Mouse (Mus musculus) midbrain, postnatal 0 days (tissue): ENCODE measurements around the gene 2810408A11Rik. TPM values are rescaled to one million over a fixed set of nuclear protein-coding genes. Genes with fewer than 3 reads are reported as not detected.

Experiments used
- ATAC-seq: fragments of 200-750 bp; cut with Nextera tagmentation; 2 replicates; pipeline ENCODE4 v1.8.0; 2017; ENCODE audit warnings: moderate number of reproducible peaks, mild to moderate bottlenecking, moderate TSS enrichment, moderate library complexity; ENCODE audit not compliant: low FRiP score
- DNase-seq: peaks from one replicate; pipeline ENCODE4 v3.0.0-alpha.2; 2015; ENCODE audit warnings: low spot score
- H3K27ac ChIP-seq: fragments of 300-500 bp; sonication (generic); 2 replicates; pipeline ENCODE4 v1.5.1; 2014; ENCODE audit warnings: low read depth, mild to moderate bottlenecking, low read length, mixed read lengths
- H3K27me3 ChIP-seq: fragments of 300-500 bp; sonication (generic); 2 replicates; pipeline ENCODE4 v1.6.1; 2014; ENCODE audit warnings: low read length, control low read depth, mixed read lengths; ENCODE audit not compliant: insufficient read depth
- H3K36me3 ChIP-seq: fragments of 300-500 bp; sonication (generic); 2 replicates; pipeline ENCODE4 v1.6.1; 2014; ENCODE audit warnings: low read length, control low read depth, mixed read lengths; ENCODE audit not compliant: insufficient read depth
- H3K4me1 ChIP-seq: fragments of 300-500 bp; sonication (generic); 2 replicates; pipeline ENCODE4 v1.6.1; 2014; ENCODE audit warnings: mild to moderate bottlenecking, control low read depth, antibody characterized with exemption, low read length, mixed read lengths; ENCODE audit not compliant: insufficient read depth
- H3K4me2 ChIP-seq: fragments of 300-500 bp; sonication (generic); 2 replicates; pipeline ENCODE4 v1.6.1; 2014; ENCODE audit warnings: low read depth, mild to moderate bottlenecking, low read length, mixed read lengths; ENCODE audit not compliant: poor library complexity, severe bottlenecking
- H3K4me3 ChIP-seq: fragments of 300-500 bp; sonication (generic); 2 replicates; pipeline ENCODE4 v1.5.1; 2014; ENCODE audit warnings: low read depth, mild to moderate bottlenecking, low read length, moderate library complexity
- H3K9ac ChIP-seq: fragments of 300-500 bp; sonication (generic); replicated peaks from 2 replicates; pipeline ENCODE4 v1.6.1; 2014; ENCODE audit warnings: mild to moderate bottlenecking, low read length, moderate library complexity, mixed read lengths; ENCODE audit not compliant: poor library complexity, severe bottlenecking
- H3K9me3 ChIP-seq: fragments of 300-500 bp; sonication (generic); 2 replicates; pipeline ENCODE4 v1.6.1; 2016; ENCODE audit warnings: low read length, control low read depth
- CTCF ChIP-seq: IDR thresholded peaks from 2 replicates; pipeline ENCODE4 v1.5.1; 2016; ENCODE audit warnings: antibody characterized with exemption, mild to moderate bottlenecking
- WGBS: fragments of 180-500 bp; shearing (Covaris S2); extraction: QIAGEN DNeasy Blood & Tissue Kit; methylation state at CpG from one replicate; pipeline ENCODE4 v1.1.7; 2014; 5-methylcytosine and 5-hydroxymethylcytosine counted together
- polyA plus RNA-seq: library from polyadenylated mRNA; unstranded; fragments of >200 nt; fragmentation: Nextera tagmentation; extraction: Ambion mirVana; gene quantifications from 2 replicates; pipeline ENCODE4 v1.2.1, GENCODE M21; 2015
- total RNA-seq: library from RNA; depleted of rRNA; stranded (reverse); fragments of >200 nt; gene quantifications from 2 replicates; pipeline ENCODE4 v1.2.3, GENCODE M21; 2014

Gene 2810408A11Rik
- total and polyA plus RNA-seq, 2 experiments from 2014 or later: 3.3 to 6.2 TPM

GRCm38 (mm10) chr11:69878399-69878798 is 22.4 kb downstream of the 2810408A11Rik start:
- ATAC-seq (no peak), DNase-seq (peak; percentile 18)
- no peaks in the 10 kb centered on the region for H3K9me3 ChIP-seq
- WGBS: 42% methylated on average over 3 of the region's 3 CpGs
- no peaks in the 10 kb centered on the region for H3K36me3 ChIP-seq
- TF ChIP-seq CTCF: no peak
- H3K9ac ChIP-seq: 0 out of 2 replicates have a peak overlapping the region, but pooled peaks have one; percentile 24
- 0 out of 2 replicates have a peak overlapping the region, but pooled peaks have one; percentile 32 for H3K27ac ChIP-seq
- no peak overlapping the region for H3K4me3 ChIP-seq
- H3K4me2 ChIP-seq: no peak overlapping the region
- no peaks in the 10 kb centered on the region for H3K27me3 ChIP-seq
- no peaks in the 10 kb centered on the region for H3K4me1 ChIP-seq

DNA sequence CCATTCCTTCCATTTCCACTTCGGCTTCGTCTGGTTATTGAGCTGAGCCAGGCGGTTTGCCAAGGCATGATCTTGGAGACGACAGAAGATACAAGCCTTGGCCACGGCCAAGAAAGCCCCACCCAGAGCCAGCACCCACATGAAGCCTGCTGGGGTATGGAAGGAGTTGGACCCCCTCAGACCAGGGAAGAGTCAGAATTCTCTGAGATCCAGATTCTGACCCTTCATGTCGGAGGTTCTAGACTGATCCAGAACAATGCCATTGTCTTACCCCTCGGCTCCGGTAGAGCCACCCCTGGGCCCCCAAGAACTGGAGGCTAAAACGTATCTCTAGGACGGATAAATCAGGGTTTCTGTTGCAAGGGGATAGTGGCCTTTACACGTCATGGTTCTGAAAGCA is 22.9 kb downstream of the 2810408A11Rik start, which contains the start of gene Tmem95:
TSS of gene Tmem95 (minus strand) at position 141 of the 400 bp plus-strand sequence.
- 0 out of 2 replicates have a peak within 1 kb of the TSS, but pooled peaks have one; percentile 32 for H3K27ac ChIP-seq
- peak within 1 kb of the TSS; percentile 10; the same call in 1 of the 2 replicates for H3K4me2 ChIP-seq
- H3K4me3 ChIP-seq: no peak within 1 kb of the TSS
- no peak for TF ChIP-seq CTCF
- 0 out of 2 replicates have a peak within 1 kb of the TSS, but pooled peaks have one; percentile 24 for H3K9ac ChIP-seq
- no peaks in the 10 kb centered on the region for H3K9me3 ChIP-seq
- no peaks in the 10 kb centered on the region for H3K27me3 ChIP-seq
- ATAC-seq: no peak
- 87% methylated on average over 11 of the region's 11 CpGs for WGBS
- no peaks in the 10 kb centered on the region for H3K4me1 ChIP-seq
- no peak for DNase-seq
- no peaks in the 10 kb centered on the region for H3K36me3 ChIP-seq

- DNase-seq: peak; percentile 83
- 3% methylated on average over 12 of the region's 12 CpGs for WGBS
- Histone ChIP-seq H3K27ac (no peak overlapping the region), H3K9ac (no peak overlapping the region), H3K4me2 (peak overlapping the region; percentile 10; the same call in 1 of the 2 replicates), H3K36me3 (no peaks in the 10 kb centered on the region), H3K9me3 (no peaks in the 10 kb centered on the region), H3K4me3 (no peak overlapping the region), H3K27me3 (no peaks in the 10 kb centered on the region), H3K4me1 (no peaks in the 10 kb centered on the region)
- TF ChIP-seq CTCF: peak; percentile 80
- ATAC-seq: no peak
These were observed 23.9 kb downstream of the 2810408A11Rik start for GRCm38 (mm10) chr11:69876867-69877266.

- DNase-seq: no peak
- no peak overlapping the region for H3K4me3 ChIP-seq
- no peak overlapping the region for H3K4me2 ChIP-seq
- no peak overlapping the region for H3K9ac ChIP-seq
- 68% methylated on average over 7 of the region's 7 CpGs for WGBS
- ATAC-seq: no peak
- H3K9me3 ChIP-seq: no peaks in the 10 kb centered on the region
- H3K27ac ChIP-seq: no peak overlapping the region
- H3K27me3 ChIP-seq: no peaks in the 10 kb centered on the region
- no peaks in the 10 kb centered on the region for H3K36me3 ChIP-seq
- H3K4me1 ChIP-seq: no peaks in the 10 kb centered on the region
- TF ChIP-seq CTCF: no peak
These were observed 24.6 kb downstream of the 2810408A11Rik start for GRCm38 (mm10) chr11:69876186-69876585.

DNA sequence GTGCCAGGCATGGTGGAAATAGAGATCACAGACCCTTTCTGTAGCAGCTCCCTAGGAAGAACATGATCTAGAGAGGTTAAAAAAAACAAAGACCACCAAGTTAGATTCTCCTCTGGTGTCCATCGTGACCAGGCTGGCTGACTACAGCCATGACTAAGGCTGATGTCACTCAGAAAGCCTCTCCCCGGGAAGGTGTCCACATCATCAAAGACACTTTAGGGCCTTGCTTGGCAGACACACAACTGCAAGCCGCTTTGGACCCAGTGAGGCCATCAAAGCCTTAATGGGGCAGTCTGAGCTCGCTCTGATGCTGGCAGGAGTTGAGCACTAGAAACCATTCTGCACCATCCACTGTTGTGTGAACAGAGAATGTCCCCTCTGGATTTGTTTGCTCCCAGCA is 28.3 kb downstream of the 2810408A11Rik start:
- no peaks in the 10 kb centered on the region for H3K9me3 ChIP-seq
- H3K4me3 ChIP-seq: no peak overlapping the region
- 75% methylated on average over 4 of the region's 4 CpGs for WGBS
- H3K27me3 ChIP-seq: no peaks in the 10 kb centered on the region
- H3K9ac ChIP-seq: no peak overlapping the region
- ATAC-seq (no peak), DNase-seq (no peak)
- no peaks in the 10 kb centered on the region for H3K36me3 ChIP-seq
- H3K4me2 ChIP-seq: no peak overlapping the region
- H3K4me1 ChIP-seq: no peaks in the 10 kb centered on the region
- no peak overlapping the region for H3K27ac ChIP-seq
- TF ChIP-seq CTCF: no peak

- Histone ChIP-seq H3K9me3 (no peaks in the 10 kb centered on the region), H3K9ac (no peak overlapping the region), H3K4me2 (no peak overlapping the region), H3K4me1 (no peaks in the 10 kb centered on the region), H3K36me3 (no peaks in the 10 kb centered on the region), H3K4me3 (no peak overlapping the region), H3K27ac (no peak overlapping the region), H3K27me3 (no peaks in the 10 kb centered on the region)
- no peak for TF ChIP-seq CTCF
- ATAC-seq (no peak), DNase-seq (no peak)
- 86% methylated on average over 7 of the region's 7 CpGs for WGBS
These were observed 29.0 kb downstream of the 2810408A11Rik start for GRCm38 (mm10) chr11:69871822-69872221.
